Mouse (Mus musculus): ENCODE measurements around the gene Adra1b.
A peak's percentile ranks its signal among the peaks of the same experiment; 100 is the strongest.

The Adra1b gene

GRCm38 (mm10) chr11:43892546-43892945 lies 8.5 kb downstream of the Adra1b start:
- no peak for DNase-seq

GRCm38 (mm10) chr11:43891457-43891856 lies 9.6 kb downstream of the Adra1b start:
- DNase-seq, result peak; percentile 51

DNA sequence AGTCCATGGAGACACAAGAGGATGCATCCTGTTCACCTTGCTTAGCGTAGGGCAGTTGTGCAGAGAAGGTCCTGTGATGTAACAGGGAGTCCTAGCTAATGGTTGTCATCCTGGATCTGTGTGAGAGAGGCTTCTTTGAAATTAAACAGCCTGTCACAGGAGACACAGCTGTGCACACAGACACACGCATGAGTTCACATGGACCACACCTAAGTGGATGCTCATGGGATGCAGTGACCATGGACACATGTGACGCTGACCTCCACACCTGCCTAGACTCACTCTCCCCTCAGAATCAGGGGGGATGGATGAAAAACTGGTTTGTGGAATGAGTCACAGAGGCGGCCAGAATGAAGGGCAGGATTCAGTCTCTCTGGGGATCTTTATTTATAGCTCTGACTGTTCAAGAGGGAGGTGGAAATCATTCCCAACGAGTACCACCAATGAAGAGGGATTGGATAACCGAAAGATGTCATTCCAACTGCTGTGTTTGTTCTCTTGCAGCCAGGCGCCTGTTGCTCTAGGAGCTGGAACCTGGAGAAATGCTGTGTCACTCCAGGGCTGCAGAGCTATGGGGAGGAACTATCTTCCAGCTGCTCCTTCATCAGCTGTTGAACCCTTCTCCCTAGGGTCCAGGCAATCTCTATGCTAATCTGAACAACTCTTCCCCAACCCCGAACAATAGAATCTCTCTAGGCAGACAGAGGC lies 11.6 kb downstream of the Adra1b start:
- DNase-seq, result no peak

GRCm38 (mm10) chr11:43888736-43889135 lies 12.3 kb downstream of the Adra1b start:
- DNase-seq, result no peak

GRCm38 (mm10) chr11:43887597-43887996 lies 13.4 kb downstream of the Adra1b start:
- no peak for DNase-seq

- DNase-seq, result no peak
Measured at GRCm38 (mm10) chr11:43884521-43884920, 16.5 kb downstream of the Adra1b start.

DNA sequence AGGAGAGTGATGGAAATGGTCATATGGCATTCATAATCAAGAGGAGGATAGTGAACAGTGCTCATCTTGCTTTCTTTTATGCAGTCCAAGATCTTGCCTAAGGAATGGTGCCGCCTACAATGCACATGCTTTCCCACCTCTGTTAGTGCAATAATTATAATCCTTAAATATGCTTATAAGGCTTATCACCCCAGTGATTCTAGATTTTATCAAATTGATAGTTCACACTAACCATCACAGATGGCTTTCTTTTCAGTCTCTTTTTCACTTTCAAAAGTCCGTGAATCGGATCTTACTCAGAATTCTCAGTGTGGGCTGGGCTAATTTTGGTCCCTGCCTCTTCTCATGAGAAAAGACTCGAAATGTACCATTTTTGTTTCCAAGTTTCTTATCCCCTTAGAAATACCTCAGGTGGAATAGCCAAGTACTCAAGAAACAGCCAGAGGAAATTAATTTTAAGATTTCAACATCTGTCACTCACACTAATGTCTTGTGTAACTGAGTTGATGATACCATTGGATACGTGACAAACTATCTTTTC lies 17.3 kb downstream of the Adra1b start:
- DNase-seq, result no peak

DNA sequence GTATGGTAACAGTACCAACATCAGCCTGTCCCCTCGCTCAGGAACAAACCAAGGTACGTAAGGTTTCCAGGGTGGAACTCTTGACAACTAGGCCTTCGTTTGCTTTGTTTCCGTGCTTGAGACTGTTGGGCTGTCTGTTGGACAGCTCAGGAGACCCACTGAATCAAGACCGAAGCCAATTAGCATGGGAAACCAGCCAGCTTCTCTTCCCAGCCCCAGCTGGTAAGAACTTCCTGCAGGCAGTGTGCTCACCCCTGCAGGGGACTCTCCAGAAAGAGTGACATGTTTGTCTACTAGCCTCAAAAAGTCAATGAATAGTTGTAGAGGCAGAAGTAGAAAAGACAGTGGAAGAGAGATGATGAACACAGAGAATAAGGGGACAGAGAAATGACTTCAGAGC lies 23.8 kb downstream of the Adra1b start:
- DNase-seq, result no peak

DNA sequence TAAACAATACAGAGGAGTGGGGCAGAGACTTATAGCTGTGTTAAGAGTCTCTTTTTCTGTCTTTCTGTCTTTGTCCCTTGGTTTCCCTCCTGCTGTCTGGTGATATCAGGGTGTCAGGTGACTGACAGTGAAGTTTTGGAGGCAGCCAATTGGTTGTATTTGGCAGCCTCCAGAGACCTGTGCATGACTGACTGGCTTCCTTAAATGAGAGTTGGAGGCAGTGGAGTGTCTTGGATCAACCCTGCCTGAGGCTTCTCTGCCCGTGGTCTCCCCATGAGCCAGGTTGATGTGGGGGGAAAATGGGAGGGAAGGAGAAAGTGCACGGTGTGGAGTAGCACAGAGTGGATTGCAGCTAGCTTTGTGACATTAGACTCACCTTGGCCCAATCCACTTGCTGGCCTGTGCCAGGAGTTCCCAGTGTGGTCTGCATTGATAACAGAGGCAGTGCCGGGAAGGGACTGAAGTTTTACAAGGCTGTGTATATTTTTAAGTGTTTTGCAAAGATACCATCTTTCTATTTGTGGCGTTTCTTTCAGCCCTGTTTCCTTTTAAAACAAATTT lies 33.2 kb downstream of the Adra1b start:
- no peak for DNase-seq

- no peak for DNase-seq
Measured at GRCm38 (mm10) chr11:43865298-43866165, 35.5 kb downstream of the Adra1b start.

- no peak for DNase-seq
Measured at GRCm38 (mm10) chr11:43853046-43853445, 48.0 kb downstream of the Adra1b start.

DNA sequence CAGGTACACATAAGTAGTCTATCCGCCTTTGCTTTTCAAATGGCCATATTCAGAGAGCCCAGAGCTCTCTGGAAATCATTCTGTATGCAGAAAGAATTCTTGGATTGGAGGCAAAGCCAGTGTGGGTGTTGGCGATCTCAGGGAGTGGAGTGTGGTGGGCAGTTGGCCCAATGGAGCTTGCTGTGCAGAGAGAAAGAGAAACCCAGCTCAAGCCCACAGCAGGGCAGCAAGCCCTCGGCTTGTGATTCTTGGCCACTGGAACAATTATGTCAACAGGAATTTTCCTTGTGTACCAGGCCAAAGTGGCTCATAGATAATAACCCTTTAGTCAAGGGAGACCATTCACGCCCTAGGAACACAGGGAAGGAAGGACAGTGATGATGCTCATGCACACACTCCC lies 53.0 kb downstream of the Adra1b start:
- DNase-seq, result no peak

DNA sequence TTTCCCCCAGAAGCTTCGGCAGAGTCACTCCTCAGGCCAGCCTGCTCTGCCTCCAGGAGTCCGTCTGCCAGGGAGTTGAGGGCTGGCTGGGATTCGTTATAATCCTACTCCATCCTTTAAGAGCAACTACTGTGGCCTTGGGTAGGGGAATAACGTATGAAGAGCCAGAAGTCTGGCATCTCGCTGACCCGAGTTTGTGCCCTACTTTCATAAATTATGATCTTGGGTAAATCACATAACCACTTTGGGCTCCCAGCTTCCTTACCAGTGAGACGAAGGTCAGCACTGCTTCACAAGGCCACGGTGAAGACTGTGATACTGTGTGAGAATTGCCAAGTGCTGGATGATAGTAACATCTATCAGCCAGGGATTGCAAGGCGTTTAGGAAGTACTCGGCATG lies 59.4 kb downstream of the Adra1b start:
- DNase-seq, result no peak

DNA sequence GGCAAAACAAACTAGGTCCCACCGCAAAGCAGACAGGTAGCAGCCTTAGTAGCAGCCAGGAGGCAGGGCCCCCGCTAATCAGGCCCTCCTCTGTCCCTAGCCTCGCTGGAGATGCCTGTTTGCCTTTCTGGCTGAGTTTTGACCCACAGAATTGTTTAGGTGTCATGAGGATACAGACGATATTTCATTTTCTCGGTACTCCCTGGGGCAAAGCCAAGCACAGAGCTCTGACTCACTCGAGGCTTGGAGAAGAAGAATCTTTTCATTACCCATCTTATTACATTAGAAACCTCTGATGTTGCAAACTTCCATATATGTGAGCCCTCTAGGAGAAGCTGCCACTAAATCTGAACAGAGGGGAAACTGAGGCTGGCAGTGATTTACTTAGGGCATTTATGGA lies 60.5 kb downstream of the Adra1b start:
- DNase-seq, result no peak

DNA sequence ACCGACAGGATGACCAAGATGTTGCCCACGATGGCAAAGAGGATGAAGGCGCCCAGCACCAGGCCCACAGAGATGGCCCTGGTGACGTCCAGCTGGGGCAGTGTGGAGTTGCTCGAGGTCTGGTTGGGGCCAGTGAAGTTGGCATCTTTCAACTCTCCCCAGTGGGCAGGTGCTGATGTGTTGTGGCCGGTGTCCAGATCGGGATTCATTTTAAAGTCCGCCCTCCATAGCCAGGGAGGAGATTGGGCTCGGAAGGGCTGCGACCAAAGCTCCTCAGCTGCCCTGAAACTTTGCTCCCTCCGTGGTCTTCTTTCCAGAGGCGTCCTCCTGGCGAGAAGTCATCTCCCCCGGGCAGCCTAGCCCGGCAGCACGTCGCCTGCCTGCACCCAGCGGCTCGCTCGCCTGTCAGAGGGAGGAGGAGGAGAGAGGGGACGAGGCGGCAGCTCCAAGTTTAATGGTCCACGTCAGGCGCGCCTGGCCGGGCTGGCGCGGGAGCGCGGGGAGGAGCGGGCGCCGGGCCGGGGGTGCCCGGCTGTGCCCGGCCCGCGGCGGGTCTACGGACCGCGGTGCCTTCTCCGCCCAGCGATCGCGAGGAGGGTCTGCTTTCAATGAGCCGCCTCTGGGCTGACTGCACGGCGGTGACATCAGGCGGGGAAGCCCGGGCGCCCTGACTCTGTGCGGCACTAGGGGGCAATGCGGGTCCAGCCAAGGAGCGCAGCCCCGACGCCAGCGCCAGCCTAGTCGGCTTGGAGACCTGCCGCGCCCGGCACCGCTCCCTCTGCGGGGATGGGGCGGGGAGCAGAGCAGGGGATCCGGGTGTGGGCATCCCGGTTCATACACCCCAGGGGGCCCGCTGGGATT lies 64.9 kb downstream of the Adra1b start:
- DNase-seq, result peak; percentile 62

GRCm38 (mm10) chr11:43835456-43835855 lies 65.6 kb downstream of the Adra1b start:
- no peak for DNase-seq

DNA sequence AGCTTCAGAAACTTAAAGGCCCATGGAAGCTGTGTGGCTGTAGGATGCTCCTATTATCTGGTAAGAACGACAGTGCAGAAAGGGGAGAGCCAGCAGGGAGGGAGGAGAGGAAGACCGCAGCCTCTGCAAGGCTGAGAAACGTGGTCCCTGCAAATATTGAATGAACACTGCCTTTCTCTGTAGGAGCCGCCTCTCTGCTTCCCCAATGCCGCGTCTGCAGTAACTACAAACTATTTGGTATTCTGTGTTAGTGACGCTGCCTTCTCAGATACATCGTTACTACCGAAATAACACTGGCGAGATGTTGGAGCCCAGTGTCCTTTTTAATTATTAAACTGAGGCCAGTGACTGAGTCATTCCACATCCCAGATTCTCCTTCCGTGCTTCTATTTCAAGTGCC lies 66.5 kb downstream of the Adra1b start:
- no peak for DNase-seq

- DNase-seq, result no peak
Measured at GRCm38 (mm10) chr11:43831530-43831929, 69.5 kb downstream of the Adra1b start.

- DNase-seq, result no peak
Measured at GRCm38 (mm10) chr11:43826769-43827168, 74.2 kb downstream of the Adra1b start.

DNA sequence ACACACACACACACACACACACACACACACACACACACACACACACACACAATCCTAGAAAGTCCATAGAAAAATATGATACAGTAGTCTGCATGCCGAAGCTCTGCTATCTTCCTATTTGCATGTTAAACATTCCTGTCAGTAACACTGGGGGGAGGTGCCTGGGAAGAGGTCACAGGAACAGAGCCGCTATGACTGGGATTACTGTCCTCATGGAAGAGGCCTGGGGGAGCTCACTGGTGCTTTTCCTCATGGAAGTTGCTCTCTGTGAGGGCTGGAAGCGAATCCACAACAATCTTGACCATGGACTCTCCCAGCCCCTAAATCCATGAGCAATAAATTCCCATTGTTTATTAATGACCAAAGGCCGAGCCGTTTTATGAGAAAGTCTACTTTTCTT lies 77.7 kb downstream of the Adra1b start:
- DNase-seq, result peak; percentile 7

DNA sequence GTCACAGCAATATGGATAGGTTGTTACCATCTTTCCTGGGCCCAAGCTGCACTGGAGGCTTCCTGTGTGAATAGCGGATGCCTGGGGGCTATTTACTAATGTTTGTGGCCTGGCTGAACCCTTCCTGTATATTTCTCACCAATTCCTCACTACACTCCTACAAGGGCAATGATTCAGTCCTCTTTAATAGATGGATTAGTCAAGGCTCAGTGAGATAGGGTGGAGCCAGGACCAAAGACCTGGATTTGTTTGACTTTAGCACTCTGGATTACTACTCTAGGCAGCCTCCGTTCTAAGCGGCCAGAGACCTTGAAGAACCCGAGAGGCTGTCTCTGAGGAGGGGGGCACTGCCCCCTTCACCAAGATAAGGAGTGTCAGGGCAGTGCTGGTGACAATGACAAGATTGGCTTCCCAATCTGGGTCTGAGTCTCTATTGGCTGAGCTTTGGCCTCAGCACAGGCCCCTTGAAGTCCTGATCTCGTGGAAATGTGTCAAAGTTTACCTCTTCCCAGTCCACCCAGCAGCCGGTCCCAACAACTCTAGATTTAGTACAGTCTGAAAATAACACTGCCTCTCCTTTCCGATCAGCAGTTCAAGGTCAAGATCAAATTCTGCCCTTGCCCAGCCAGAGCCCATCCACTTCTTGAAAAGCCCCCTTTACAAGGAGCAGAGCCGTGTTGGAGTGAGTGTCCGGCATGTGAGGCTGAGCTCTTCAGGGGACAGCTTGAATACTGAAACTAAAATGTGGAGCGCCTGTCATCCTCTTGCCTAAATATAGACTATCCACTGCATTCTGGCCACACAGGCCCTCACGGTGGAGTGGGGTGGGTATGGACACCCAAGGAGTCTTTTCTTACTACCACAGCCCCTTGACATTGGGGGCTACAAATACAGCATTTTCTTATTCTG lies 80.2 kb downstream of the Adra1b start:
- no peak for DNase-seq

Data from liver (tissue).